Mouse (Mus musculus) hindbrain, embryonic 11.5 days (tissue): ENCODE data around the gene Crygn. TPM values are rescaled to one million over a fixed set of nuclear protein-coding genes. Genes with fewer than 3 reads are reported as not detected.
A peak's percentile ranks its signal among the peaks of the same experiment; 100 is the strongest.

Source experiments
- ATAC-seq: fragments of 200-750 bp; cut with Nextera tagmentation; 2 replicates; pipeline ENCODE4 v1.8.0; 2017; ENCODE audit warnings: mild to moderate bottlenecking, moderate TSS enrichment, moderate library complexity; ENCODE audit not compliant: low FRiP score
- DNase-seq: peaks from one replicate; pipeline ENCODE4 v3.0.0-alpha.2; 2015; ENCODE audit warnings: low spot score
- H3K27ac ChIP-seq: fragments of 300-500 bp; sonication (generic); 2 replicates; pipeline ENCODE4 v1.5.1; 2014; ENCODE audit warnings: mild to moderate bottlenecking, low read depth, low read length
- H3K27me3 ChIP-seq: fragments of 300-500 bp; sonication (generic); 2 replicates; pipeline ENCODE4 v1.6.1; 2014; ENCODE audit warnings: mild to moderate bottlenecking, low read length, moderate library complexity, mixed read lengths; ENCODE audit not compliant: control insufficient read depth, insufficient read depth
- H3K36me3 ChIP-seq: fragments of 300-500 bp; sonication (generic); 2 replicates; pipeline ENCODE4 v1.6.1; 2014; ENCODE audit warnings: mild to moderate bottlenecking, low read length, moderate library complexity, mixed read lengths; ENCODE audit not compliant: control insufficient read depth, insufficient read depth
- H3K4me1 ChIP-seq: fragments of 300-500 bp; sonication (generic); replicated peaks from 2 replicates; pipeline ENCODE4 v1.6.1; 2014; ENCODE audit warnings: low read length, mixed read lengths; ENCODE audit not compliant: control insufficient read depth, insufficient read depth
- H3K4me2 ChIP-seq: fragments of 300-500 bp; sonication (generic); replicated peaks from 2 replicates; pipeline ENCODE4 v1.6.1; 2014; ENCODE audit warnings: mild to moderate bottlenecking, low read depth, low read length
- H3K4me3 ChIP-seq: fragments of 300-500 bp; sonication (generic); 2 replicates; pipeline ENCODE4 v1.5.1; 2014; ENCODE audit warnings: low read depth, low read length
- H3K9ac ChIP-seq: fragments of 300-500 bp; sonication (generic); 2 replicates; pipeline ENCODE4 v1.6.1; 2014; ENCODE audit warnings: low read depth, low read length
- H3K9me3 ChIP-seq: fragments of 300-500 bp; sonication (generic); 2 replicates; pipeline ENCODE4 v1.6.1; 2016; ENCODE audit warnings: low read length; ENCODE audit not compliant: control insufficient read depth
- WGBS: fragments of 180-500 bp; shearing (Covaris S2); extraction: QIAGEN DNeasy Blood & Tissue Kit; methylation state at CpG from one replicate; pipeline ENCODE4 v1.1.7; 2014; 5-methylcytosine and 5-hydroxymethylcytosine counted together
- polyA plus RNA-seq: library from polyadenylated mRNA; unstranded; fragments of >200 nt; fragmentation: Nextera tagmentation; extraction: Ambion mirVana; gene quantifications from 2 replicates; pipeline ENCODE4 v1.2.1, GENCODE M21; 2014

Crygn gene
- polyA plus RNA-seq, 1 experiment from 2014 or later = not detected

- H3K4me2 ChIP-seq = no peak overlapping the region
- H3K27ac ChIP-seq = no peak overlapping the region
- H3K27me3 ChIP-seq = peaks cover 19% of the 10 kb centered on the region
- no peak overlapping the region for H3K4me3 ChIP-seq
- no peaks in the 10 kb centered on the region for H3K36me3 ChIP-seq
- H3K9ac ChIP-seq = no peak overlapping the region
- DNase-seq = no peak
- no peaks in the 10 kb centered on the region for H3K9me3 ChIP-seq
- no peak for ATAC-seq
- 65% methylated on average over 6 of the region's 6 CpGs for WGBS
- H3K4me1 ChIP-seq = peaks cover 7% of the 10 kb centered on the region
Measured at GRCm38 (mm10) chr5:24725897-24726296, 31.9 kb downstream of the Crygn start.

GRCm38 (mm10) chr5:24724805-24725204 is 33.0 kb downstream of the Crygn start:
- ATAC-seq (no peak), DNase-seq (no peak)
- no peak overlapping the region for H3K27ac ChIP-seq
- H3K9ac ChIP-seq = 0 out of 2 replicates have a peak overlapping the region, but pooled peaks have one; percentile 15
- H3K27me3 ChIP-seq = peaks cover 8% of the 10 kb centered on the region
- H3K4me2 ChIP-seq = no peak overlapping the region
- H3K36me3 ChIP-seq = no peaks in the 10 kb centered on the region
- 55% methylated on average over 5 of the region's 5 CpGs for WGBS
- peaks cover 4% of the 10 kb centered on the region for H3K4me1 ChIP-seq
- H3K4me3 ChIP-seq = no peak overlapping the region
- no peaks in the 10 kb centered on the region for H3K9me3 ChIP-seq

GRCm38 (mm10) chr5:24724270-24724634 is 33.6 kb downstream of the Crygn start:
- Histone ChIP-seq H3K36me3 (no peaks in the 10 kb centered on the region), H3K27me3 (peaks cover 2% of the 10 kb centered on the region), H3K9ac (no peak overlapping the region), H3K4me3 (no peak overlapping the region), H3K27ac (no peak overlapping the region), H3K9me3 (no peaks in the 10 kb centered on the region), H3K4me1 (peaks cover 4% of the 10 kb centered on the region; the same call in 1 of the 2 replicates), H3K4me2 (no peak overlapping the region)
- no peak for DNase-seq
- ATAC-seq = no peak
- 88% methylated on average over 5 of the region's 5 CpGs for WGBS

GRCm38 (mm10) chr5:24723527-24724269 is 34.1 kb downstream of the Crygn start:
- Histone ChIP-seq H3K4me2 (no peak overlapping the region), H3K36me3 (no peaks in the 10 kb centered on the region), H3K4me1 (peaks cover 4% of the 10 kb centered on the region; the same call in 1 of the 2 replicates), H3K4me3 (no peak overlapping the region), H3K27me3 (no peaks in the 10 kb centered on the region), H3K9ac (no peak overlapping the region), H3K9me3 (no peaks in the 10 kb centered on the region), H3K27ac (no peak overlapping the region)
- WGBS = 79% methylated on average over 11 of the region's 11 CpGs
- DNase-seq (no peak), ATAC-seq (no peak)

- Histone ChIP-seq H3K27me3 (no peaks in the 10 kb centered on the region), H3K4me1 (peaks cover 3% of the 10 kb centered on the region; the same call in 1 of the 2 replicates), H3K27ac (no peak overlapping the region), H3K9ac (no peak overlapping the region), H3K4me2 (no peak overlapping the region), H3K36me3 (no peaks in the 10 kb centered on the region), H3K4me3 (no peak overlapping the region), H3K9me3 (no peaks in the 10 kb centered on the region)
- ATAC-seq (no peak), DNase-seq (no peak)
- WGBS = 87% methylated on average over 3 of the region's 3 CpGs
Measured at GRCm38 (mm10) chr5:24719852-24720251, 38.0 kb downstream of the Crygn start.

- H3K4me2 ChIP-seq = no peak overlapping the region
- H3K27me3 ChIP-seq = no peaks in the 10 kb centered on the region
- no peak for DNase-seq
- no peak overlapping the region for H3K27ac ChIP-seq
- H3K4me3 ChIP-seq = no peak overlapping the region
- no peak overlapping the region for H3K9ac ChIP-seq
- no peaks in the 10 kb centered on the region for H3K4me1 ChIP-seq
- H3K36me3 ChIP-seq = no peaks in the 10 kb centered on the region
- 96% methylated on average over 6 of the region's 6 CpGs for WGBS
- ATAC-seq = no peak
- no peaks in the 10 kb centered on the region for H3K9me3 ChIP-seq
Measured at GRCm38 (mm10) chr5:24718076-24718475, 39.7 kb downstream of the Crygn start.

GRCm38 (mm10) chr5:24713987-24714386 is 43.8 kb downstream of the Crygn start:
- 91% methylated on average over 6 of the region's 6 CpGs for WGBS
- ATAC-seq = no peak
- no peaks in the 10 kb centered on the region for H3K4me1 ChIP-seq
- H3K4me2 ChIP-seq = no peak overlapping the region
- no peak for DNase-seq
- H3K9ac ChIP-seq = no peak overlapping the region
- H3K9me3 ChIP-seq = no peaks in the 10 kb centered on the region
- H3K36me3 ChIP-seq = 0 out of 2 replicates have a peak, but pooled peaks cover 2% of the 10 kb centered on the region
- no peak overlapping the region for H3K27ac ChIP-seq
- no peak overlapping the region for H3K4me3 ChIP-seq
- no peaks in the 10 kb centered on the region for H3K27me3 ChIP-seq

- 0 out of 2 replicates have a peak, but pooled peaks cover 6% of the 10 kb centered on the region for H3K36me3 ChIP-seq
- ATAC-seq (no peak), DNase-seq (no peak)
- H3K27me3 ChIP-seq = no peaks in the 10 kb centered on the region
- H3K4me2 ChIP-seq = no peak overlapping the region
- no peak overlapping the region for H3K4me3 ChIP-seq
- no peaks in the 10 kb centered on the region for H3K4me1 ChIP-seq
- no peak overlapping the region for H3K27ac ChIP-seq
- 92% methylated on average over 2 of the region's 2 CpGs for WGBS
- no peaks in the 10 kb centered on the region for H3K9me3 ChIP-seq
- H3K9ac ChIP-seq = no peak overlapping the region
Measured at GRCm38 (mm10) chr5:24713199-24713598, 44.6 kb downstream of the Crygn start.

GRCm38 (mm10) chr5:24711615-24712014 is 46.2 kb downstream of the Crygn start:
- WGBS = 96% methylated on average over 6 of the region's 6 CpGs
- H3K9ac ChIP-seq = no peak overlapping the region
- DNase-seq (no peak), ATAC-seq (no peak)
- peaks cover 9% of the 10 kb centered on the region; the same call in 1 of the 2 replicates for H3K36me3 ChIP-seq
- no peaks in the 10 kb centered on the region for H3K9me3 ChIP-seq
- no peak overlapping the region for H3K27ac ChIP-seq
- H3K4me2 ChIP-seq = no peak overlapping the region
- H3K4me3 ChIP-seq = no peak overlapping the region
- H3K4me1 ChIP-seq = no peaks in the 10 kb centered on the region
- H3K27me3 ChIP-seq = no peaks in the 10 kb centered on the region
